Comparison of ENCODE assay signal across 8 mouse cellular contexts in genomic region chrX:74243807-74244206, GRCm38 (mm10). TPM values are rescaled to one million over a fixed set of nuclear protein-coding genes. Genes with fewer than 3 reads are reported as not detected.
DNase-seq lines count a peak whose midpoint lies in the region; ATAC-seq and TF ChIP-seq lines count a peak whose summit lies in the region.

No protein-coding gene starts in this region.

- no peak for TF ChIP-seq POLR2A in spleen, adult 2 months (IDR thresholded peaks at IDR 0.05; ENCODE audit: low read depth, low read length)

- WGBS in embryonic facial prominence, embryonic 11.5 days = 65% methylated on average over 3 of the region's 3 CpGs
- 60% methylated on average over 3 of the region's 3 CpGs for WGBS in hindbrain, embryonic 13.5 days
- WGBS in spleen, adult 2 months = 27% methylated on average over 3 of the region's 3 CpGs

- H3K4me1 ChIP-seq in embryonic facial prominence, embryonic 11.5 days (ENCODE audit: control insufficient read depth, insufficient read depth, low read length) = no peaks in the 10 kb centered on the region
- peaks cover 19% of the 10 kb centered on the region for H3K4me1 ChIP-seq in hindbrain, embryonic 13.5 days (replicated peaks)
- H3K4me1 ChIP-seq in spleen, adult 2 months (ENCODE audit: control insufficient read depth, insufficient read depth, insufficient read length) = peaks cover 8% of the 10 kb centered on the region; the same call in 1 of the 2 replicates

- peaks cover 15% of the 10 kb centered on the region for H3K36me3 ChIP-seq in embryonic facial prominence, embryonic 11.5 days (replicated peaks; ENCODE audit: control insufficient read depth, insufficient read depth, low read depth, low read length)
- H3K36me3 ChIP-seq in hindbrain, embryonic 13.5 days = peaks cover 43% of the 10 kb centered on the region
- H3K36me3 ChIP-seq in spleen, adult 2 months (ENCODE audit: control insufficient read depth, insufficient read depth, low read length) = peaks cover 34% of the 10 kb centered on the region

- no peak for TF ChIP-seq CTCF in spleen, adult 2 months (IDR thresholded peaks at IDR 0.05; ENCODE audit: extremely low read depth, insufficient read depth, insufficient read length, insufficient replicate concordance)

- peak; percentile 13 to 46 for DNase-seq in adrenal gland, adult (ENCODE audit: inconsistent age in 2 of 2, low spot score in 1 of 2)
- no peak for DNase-seq in adrenal gland, postnatal 4 days (ENCODE audit: low spot score in 2 of 2)
- no peak for DNase-seq in embryonic facial prominence, embryonic 11.5 days (ENCODE audit: low spot score)
- peak; percentile 46 for DNase-seq in lung, postnatal 10 days
- peak; percentile 78 to 80 for DNase-seq in spleen, adult 2 months (ENCODE audit: low read depth in 1 of 2, low spot score in 2 of 2)
- no peak for DNase-seq in cerebellum, postnatal 25 days
- DNase-seq in right cerebral cortex, postnatal 4 days = no peak

- ATAC-seq in embryonic facial prominence, embryonic 11.5 days (replicated peaks; ENCODE audit: insufficient number of reproducible peaks, low FRiP score, low TSS enrichment, low read depth) = no peak
- no peak for ATAC-seq in hindbrain, embryonic 13.5 days (ENCODE audit: low FRiP score)

- H3K9ac ChIP-seq in embryonic facial prominence, embryonic 11.5 days (replicated peaks; ENCODE audit: low read length) = peak overlapping the region; percentile 40
- H3K9ac ChIP-seq in hindbrain, embryonic 13.5 days = peak overlapping the region; percentile 85

- H3K9me3 ChIP-seq in embryonic facial prominence, embryonic 11.5 days (replicated peaks; ENCODE audit: control insufficient read depth, low read length) = no peaks in the 10 kb centered on the region
- no peaks in the 10 kb centered on the region for H3K9me3 ChIP-seq in hindbrain, embryonic 13.5 days

- H3K4me2 ChIP-seq in embryonic facial prominence, embryonic 11.5 days (ENCODE audit: low read depth, low read length) = peak overlapping the region; percentile 48
- peak overlapping the region; percentile 69 for H3K4me2 ChIP-seq in hindbrain, embryonic 13.5 days

- no peaks in the 10 kb centered on the region for H3K27me3 ChIP-seq in embryonic facial prominence, embryonic 11.5 days (ENCODE audit: control insufficient read depth, insufficient read depth, low read length)
- H3K27me3 ChIP-seq in hindbrain, embryonic 13.5 days = no peaks in the 10 kb centered on the region
- H3K27me3 ChIP-seq in spleen, adult 2 months (ENCODE audit: control insufficient read depth, insufficient read depth, low read length) = no peaks in the 10 kb centered on the region

- H3K4me3 ChIP-seq in embryonic facial prominence, embryonic 11.5 days (ENCODE audit: low read depth, low read length) = peak overlapping the region; percentile 60
- peak overlapping the region; percentile 57 for H3K4me3 ChIP-seq in hindbrain, embryonic 13.5 days
- H3K4me3 ChIP-seq in spleen, adult 2 months (ENCODE audit: extremely low read depth, insufficient read depth, insufficient read length) = peak overlapping the region; percentile 78

- H3K27ac ChIP-seq in embryonic facial prominence, embryonic 11.5 days (replicated peaks; ENCODE audit: low read depth, low read length) = no peak overlapping the region
- H3K27ac ChIP-seq in hindbrain, embryonic 13.5 days = peak overlapping the region; percentile 92; the same call in 1 of the 2 replicates
- peak overlapping the region; percentile 90 for H3K27ac ChIP-seq in spleen, adult 2 months (ENCODE audit: insufficient read depth, low read length)

RNA-seq across cellular contexts. Expression of gene Flna, which starts 5.8 kb away (rescaled TPM):
- total RNA-seq in adrenal gland, postnatal 4 days (2021) = 100 to 1,000 TPM; 207 to 261 TPM
- 267 and 289 TPM in 2 replicates for polyA plus RNA-seq in embryonic facial prominence, embryonic 11.5 days (2014; fragmentation: Nextera tagmentation; extraction: Ambion mirVana)
- 88.8 and 111 TPM in 2 replicates for polyA plus RNA-seq in hindbrain, embryonic 13.5 days (2015; fragmentation: Nextera tagmentation; extraction: Ambion mirVana)
- polyA plus RNA-seq in spleen, adult 2 months (2012; rRNA removed) = 499 and 568 TPM in 2 replicates

RNA-seq across cellular contexts. Expression of gene Emd, which starts 10.7 kb away (rescaled TPM):
- total RNA-seq in adrenal gland, postnatal 4 days (2021) = 10 to 100 TPM; 46.9 to 51.7 TPM
- 29.3 and 31.8 TPM in 2 replicates for polyA plus RNA-seq in embryonic facial prominence, embryonic 11.5 days (2014; fragmentation: Nextera tagmentation; extraction: Ambion mirVana)
- polyA plus RNA-seq in hindbrain, embryonic 13.5 days (2015; fragmentation: Nextera tagmentation; extraction: Ambion mirVana) = 16.9 and 18.3 TPM in 2 replicates
- polyA plus RNA-seq in spleen, adult 2 months (2012; rRNA removed) = 41.6 and 54.5 TPM in 2 replicates

RNA-seq across cellular contexts. Expression of gene Rpl10, which starts 26.8 kb away (rescaled TPM):
- total RNA-seq in adrenal gland, postnatal 4 days (2021) = 100 to 1,000 TPM; 472 to 522 TPM
- 846 and 890 TPM in 2 replicates for polyA plus RNA-seq in embryonic facial prominence, embryonic 11.5 days (2014; fragmentation: Nextera tagmentation; extraction: Ambion mirVana)
- 532 and 538 TPM in 2 replicates for polyA plus RNA-seq in hindbrain, embryonic 13.5 days (2015; fragmentation: Nextera tagmentation; extraction: Ambion mirVana)
- polyA plus RNA-seq in spleen, adult 2 months (2012; rRNA removed) = 1,039 and 1,194 TPM in 2 replicates

RNA-seq across cellular contexts. Expression of gene Taz, which starts 37.9 kb away (rescaled TPM):
- total RNA-seq in adrenal gland, postnatal 4 days (2021) = 100 to 1,000 TPM in 1 of 2 experiments, 10 to 100 TPM in 1; 95.2 to 102 TPM
- polyA plus RNA-seq in embryonic facial prominence, embryonic 11.5 days (2014; fragmentation: Nextera tagmentation; extraction: Ambion mirVana) = 62.0 and 65.2 TPM in 2 replicates
- 86.8 and 91.5 TPM in 2 replicates for polyA plus RNA-seq in hindbrain, embryonic 13.5 days (2015; fragmentation: Nextera tagmentation; extraction: Ambion mirVana)
- 87.5 and 113 TPM in 2 replicates for polyA plus RNA-seq in spleen, adult 2 months (2012; rRNA removed)

RNA-seq across cellular contexts. Expression of gene Dnase1l1, which starts 38.3 kb away (rescaled TPM):
- 10 to 100 TPM; 13.5 to 16.4 TPM for total RNA-seq in adrenal gland, postnatal 4 days (2021)
- polyA plus RNA-seq in embryonic facial prominence, embryonic 11.5 days (2014; fragmentation: Nextera tagmentation; extraction: Ambion mirVana) = 4.2 and 5.2 TPM in 2 replicates
- polyA plus RNA-seq in hindbrain, embryonic 13.5 days (2015; fragmentation: Nextera tagmentation; extraction: Ambion mirVana) = 3.6 and 5.2 TPM in 2 replicates
- polyA plus RNA-seq in spleen, adult 2 months (2012; rRNA removed) = 12.0 and 14.0 TPM in 2 replicates

Comparison
In these comparisons a context has a peak if more than half of its experiments do, and no peak if none do; other contexts are left out.
1. DNase-seq: peak in adrenal gland, adult (2 of 2), lung, postnatal 10 days (single experiment) and spleen, adult 2 months (2 of 2); none in adrenal gland, postnatal 4 days (0 of 2), embryonic facial prominence, embryonic 11.5 days (single experiment), cerebellum, postnatal 25 days (0 of 2) and right cerebral cortex, postnatal 4 days (single experiment).
2. Peak in every context shown above with its lines, with median percentiles within 50 percentile points of each other: H3K4me3 ChIP-seq.